Mouse (Mus musculus) kidney, adult 2 months (tissue): ENCODE results near the gene Trip6. TPM values are rescaled to one million over a fixed set of nuclear protein-coding genes. Genes with fewer than 3 reads are reported as not detected.

Experiments used
- DNase-seq: peaks from one replicate; pipeline ENCODE4 v3.0.0; 2021
- H3K27ac ChIP-seq: fragments of 200-500 bp; 2 replicates; pipeline ENCODE4 v1.5.1; 2012; ENCODE audit warnings: low read depth, low read length, control low read depth, inconsistent platforms; ENCODE audit not compliant: insufficient read depth
- H3K27me3 ChIP-seq: fragments of 200-500 bp; replicated peaks from 2 replicates; pipeline ENCODE4 v1.6.1; 2012; ENCODE audit warnings: mild to moderate bottlenecking, moderate library complexity, low read length, inconsistent platforms; ENCODE audit not compliant: control insufficient read depth, insufficient read depth
- H3K36me3 ChIP-seq: fragments of 200-500 bp; 2 replicates; pipeline ENCODE4 v1.6.1; 2012; ENCODE audit warnings: mild to moderate bottlenecking, moderate library complexity, low read length, inconsistent platforms; ENCODE audit not compliant: control insufficient read depth, insufficient read depth
- H3K4me1 ChIP-seq: fragments of 200-500 bp; 2 replicates; pipeline ENCODE4 v1.6.1; 2011; ENCODE audit warnings: low read length; ENCODE audit not compliant: control insufficient read depth, insufficient read depth
- H3K4me3 ChIP-seq: fragments of 200-500 bp; 2 replicates; pipeline ENCODE4 v1.5.1; 2011; ENCODE audit warnings: mild to moderate bottlenecking, low read depth, low read length, control low read depth; ENCODE audit not compliant: insufficient read depth
- CTCF ChIP-seq: fragments of 200-500 bp; conservative IDR thresholded peaks from 2 replicates; pipeline ENCODE4 v1.5.1; 2011; ENCODE audit warnings: low read depth, mild to moderate bottlenecking, control low read depth, low read length, moderate library complexity, mixed read lengths; ENCODE audit not compliant: insufficient read depth, insufficient read length
- POLR2A ChIP-seq: fragments of 200-500 bp; IDR thresholded peaks from one replicate; pipeline ENCODE4 v1.6.1; 2011; ENCODE audit warnings: low read depth, low read length, control low read depth
- WGBS: fragments of 180-500 bp; shearing (Covaris S2); methylation state at CpG from one replicate; pipeline ENCODE4 v1.1.7; 2018; 5-methylcytosine and 5-hydroxymethylcytosine counted together
- polyA plus RNA-seq: library from polyadenylated mRNA; depleted of rRNA; stranded (reverse); fragments of >200 nt; gene quantifications from 2 replicates; pipeline ENCODE4 v1.2.3, GENCODE M21; 2012

Gene Trip6
- polyA plus RNA-seq, 1 experiment = 53.2 TPM

DNA sequence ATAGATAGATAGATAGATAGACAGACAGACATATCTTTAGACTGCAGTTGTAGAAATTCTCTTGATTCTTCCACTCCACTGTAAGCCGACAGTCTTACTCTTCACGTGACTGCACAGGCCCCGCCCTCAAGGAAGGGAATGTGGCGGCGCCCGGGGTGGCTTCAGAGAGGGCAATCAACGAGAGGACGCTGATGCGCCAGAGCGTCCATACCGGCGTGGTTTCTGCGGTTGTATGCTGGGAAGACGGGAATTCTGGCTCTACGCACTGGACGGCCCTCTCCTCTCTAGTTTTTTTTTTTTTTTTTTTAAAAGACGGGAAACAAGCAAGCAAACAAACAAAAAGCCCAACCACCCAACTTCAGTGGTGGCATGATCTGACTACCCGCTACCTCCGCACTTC lies 24.1 kb upstream of the Trip6 start:
- TF ChIP-seq CTCF (no peak), POLR2A (peak; percentile 69)
- Histone ChIP-seq H3K27ac (peak overlapping the region; percentile 96), H3K4me1 (peaks cover 10% of the 10 kb centered on the region; the same call in 1 of the 2 replicates), H3K4me3 (peak overlapping the region; percentile 80), H3K36me3 (no peaks in the 10 kb centered on the region), H3K27me3 (no peaks in the 10 kb centered on the region)
- under 1% methylated on average over 19 of the region's 19 CpGs for WGBS
- DNase-seq = peak; percentile 96

DNA sequence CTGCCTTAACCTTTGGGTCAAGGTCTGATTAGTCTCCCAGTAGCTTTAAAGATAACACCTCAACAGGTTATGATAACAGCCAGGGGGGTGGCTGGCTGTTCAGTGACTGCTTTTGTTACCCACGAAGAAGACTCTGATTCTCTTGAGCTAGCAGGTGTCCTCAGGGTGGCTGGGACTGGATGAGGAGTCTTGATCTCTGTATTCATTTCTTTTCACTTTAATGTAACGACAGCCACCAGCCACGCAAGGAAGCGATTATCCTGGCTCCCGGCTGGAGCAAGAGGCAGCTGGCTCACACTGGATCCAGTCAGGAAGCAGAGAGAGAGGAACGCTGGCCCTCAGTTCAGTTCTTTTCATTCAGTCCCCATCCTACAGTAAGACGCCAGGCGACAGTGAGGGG lies 23.0 kb upstream of the Trip6 start:
- Histone ChIP-seq H3K4me3 (no peak overlapping the region), H3K36me3 (no peaks in the 10 kb centered on the region), H3K27me3 (no peaks in the 10 kb centered on the region), H3K27ac (no peak overlapping the region), H3K4me1 (peaks cover 10% of the 10 kb centered on the region; the same call in 1 of the 2 replicates)
- WGBS = 45% methylated on average over 8 of the region's 8 CpGs
- TF ChIP-seq CTCF = no peak
- no peak for TF ChIP-seq POLR2A
- DNase-seq = no peak

DNA sequence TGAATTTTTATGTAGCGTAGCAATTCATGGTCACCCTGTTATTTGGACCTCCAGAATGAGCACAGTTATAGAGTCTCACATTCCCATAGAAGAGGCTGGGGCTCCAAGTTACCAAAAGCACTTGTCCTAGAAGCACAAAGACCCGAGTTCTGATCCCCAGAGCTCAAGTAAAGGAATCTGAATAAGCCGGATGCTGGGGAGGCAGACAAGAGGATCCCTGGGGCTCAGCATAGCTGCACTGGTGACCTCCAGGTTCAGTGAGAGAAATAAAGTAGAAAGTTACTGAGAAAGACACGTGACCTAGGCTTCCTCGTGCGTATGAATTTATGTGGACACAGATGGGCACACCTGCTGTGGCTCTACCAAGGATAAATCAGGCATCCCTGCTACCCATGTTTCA lies 20.9 kb upstream of the Trip6 start:
- peaks cover 10% of the 10 kb centered on the region; the same call in 1 of the 2 replicates for H3K4me1 ChIP-seq
- DNase-seq = no peak
- 76% methylated on average over 6 of the region's 6 CpGs for WGBS
- TF ChIP-seq POLR2A = no peak
- no peak for TF ChIP-seq CTCF
- H3K4me3 ChIP-seq = no peak overlapping the region
- no peak overlapping the region for H3K27ac ChIP-seq
- no peaks in the 10 kb centered on the region for H3K36me3 ChIP-seq
- H3K27me3 ChIP-seq = no peaks in the 10 kb centered on the region

DNA sequence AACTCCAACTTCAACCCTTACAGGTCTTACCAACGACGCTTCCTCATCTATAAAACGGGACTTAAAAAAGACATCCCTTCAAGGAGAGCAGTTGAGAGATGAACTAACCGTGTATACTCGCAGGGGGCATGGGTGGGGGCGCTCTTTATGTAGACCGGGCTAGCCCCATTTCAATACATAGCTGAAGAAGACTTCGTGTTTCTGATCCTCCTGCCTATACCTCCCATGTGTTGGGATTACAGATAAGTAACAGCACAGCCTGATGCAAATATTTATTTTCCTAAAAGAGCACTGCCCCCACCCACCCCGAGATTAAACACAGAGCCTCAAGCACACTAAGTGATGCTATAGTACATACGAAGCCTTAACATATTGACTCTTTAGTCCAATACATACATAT lies 20.1 kb upstream of the Trip6 start:
- TF ChIP-seq POLR2A (no peak), CTCF (no peak)
- no peak overlapping the region for H3K27ac ChIP-seq
- WGBS = 49% methylated on average over 10 of the region's 10 CpGs
- H3K36me3 ChIP-seq = no peaks in the 10 kb centered on the region
- no peak for DNase-seq
- no peaks in the 10 kb centered on the region for H3K27me3 ChIP-seq
- peaks cover 7% of the 10 kb centered on the region; the same call in 1 of the 2 replicates for H3K4me1 ChIP-seq
- no peak overlapping the region for H3K4me3 ChIP-seq

DNA sequence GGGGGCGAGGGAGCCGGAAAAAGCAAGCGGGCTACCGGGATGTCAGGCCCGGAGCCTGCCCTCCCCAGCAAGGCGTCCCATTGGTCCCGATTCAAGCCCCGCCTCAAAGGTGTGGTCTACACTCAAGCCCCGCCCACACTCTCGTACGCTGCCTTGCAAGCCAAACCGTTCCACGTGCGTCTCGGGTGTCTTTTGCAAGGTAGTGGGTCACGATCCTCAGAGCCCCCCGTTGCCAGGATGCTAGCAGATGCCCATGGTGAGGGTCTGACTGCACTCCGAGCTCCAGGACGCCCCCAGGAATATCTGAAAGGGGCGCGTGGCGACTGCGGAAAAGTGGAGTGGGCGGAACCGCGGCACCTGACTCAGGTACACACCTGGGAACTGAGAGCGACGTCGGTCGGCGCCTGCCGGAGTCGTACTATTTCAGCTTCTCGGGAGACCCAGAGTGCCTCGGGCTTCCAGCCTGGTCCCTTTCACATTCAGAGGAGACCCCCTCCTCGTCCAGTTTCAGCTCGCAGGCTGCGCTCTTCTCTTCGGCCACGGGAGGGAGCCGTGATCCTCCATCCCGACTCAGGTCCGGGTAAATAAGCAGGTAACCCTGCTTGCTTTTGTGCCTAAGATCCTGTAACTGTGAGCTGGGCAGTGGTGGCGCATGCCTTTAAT lies 19.4 kb upstream of the Trip6 start, which contains the start of gene Slc12a9:
Slc12a9 (minus strand) TSS at position 86 of the 663 bp plus-strand sequence.
- TF ChIP-seq POLR2A = peak; percentile 36
- peak; percentile 86 for TF ChIP-seq CTCF
- Histone ChIP-seq H3K36me3 (no peaks in the 10 kb centered on the region), H3K4me3 (peak within 1 kb of the TSS; percentile 87), H3K4me1 (peaks cover 7% of the 10 kb centered on the region; the same call in 1 of the 2 replicates), H3K27ac (no peak within 1 kb of the TSS; the same call in 1 of the 2 replicates), H3K27me3 (no peaks in the 10 kb centered on the region)
- peak; percentile 97 for DNase-seq
- WGBS = under 1% methylated on average over 44 of the region's 44 CpGs

DNA sequence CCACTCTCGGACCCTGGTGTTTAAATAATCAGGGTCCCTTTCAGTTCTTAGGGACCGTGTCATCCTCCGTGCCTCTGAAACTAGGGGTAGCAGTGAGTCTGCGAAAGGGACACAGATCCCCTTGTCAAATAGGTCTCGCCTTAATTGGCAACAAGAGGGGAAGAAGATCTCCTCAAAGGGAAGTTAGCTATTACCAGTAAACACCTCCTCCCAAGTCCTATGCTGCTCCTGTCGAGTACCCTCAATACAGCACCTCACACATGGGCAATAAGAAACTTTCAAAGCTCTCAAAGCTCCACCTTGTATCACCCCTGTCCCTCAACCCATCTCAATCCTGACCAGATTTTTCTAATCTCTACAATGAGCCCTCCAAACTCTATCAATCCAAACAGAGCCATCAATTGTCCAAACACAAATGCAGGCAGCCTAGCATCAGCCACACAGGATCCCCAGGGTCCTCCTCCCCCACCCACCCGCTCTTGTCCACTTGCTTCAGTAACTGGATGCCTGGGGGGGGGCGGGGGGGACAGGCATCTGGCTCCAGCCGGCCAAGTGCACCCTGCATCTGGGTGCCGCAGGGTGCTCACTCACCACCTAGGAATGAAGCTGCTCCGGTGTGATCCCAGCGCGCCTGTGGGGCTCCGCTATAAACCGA lies 18.8 kb upstream of the Trip6 start:
- TF ChIP-seq POLR2A (no peak), CTCF (no peak)
- peak overlapping the region; percentile 87 for H3K4me3 ChIP-seq
- no peaks in the 10 kb centered on the region for H3K27me3 ChIP-seq
- no peak overlapping the region for H3K27ac ChIP-seq
- WGBS = 17% methylated on average over 15 of the region's 15 CpGs
- no peaks in the 10 kb centered on the region for H3K36me3 ChIP-seq
- no peak for DNase-seq
- H3K4me1 ChIP-seq = peaks cover 7% of the 10 kb centered on the region; the same call in 1 of the 2 replicates

DNA sequence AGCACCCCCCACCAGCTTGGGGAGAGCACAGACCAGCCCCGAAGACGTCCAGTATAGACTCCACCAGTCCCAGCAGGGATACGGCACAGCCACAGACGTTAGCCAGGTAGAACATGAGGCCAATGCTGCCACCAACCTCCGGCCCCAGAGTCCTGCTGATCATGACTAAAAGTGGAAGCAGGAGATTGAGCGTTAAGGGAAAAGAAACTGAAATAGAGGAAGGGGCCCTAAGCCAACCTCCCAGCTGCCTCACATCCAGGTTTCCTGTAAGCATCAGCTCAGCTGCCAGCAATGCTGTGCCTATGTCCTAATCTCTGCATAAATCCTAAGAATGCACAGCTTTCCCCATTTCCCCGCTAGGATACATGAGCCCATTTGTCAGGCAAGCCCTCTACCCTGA lies 16.7 kb upstream of the Trip6 start:
- Histone ChIP-seq H3K27ac (no peak overlapping the region), H3K4me1 (no peaks in the 10 kb centered on the region; the same call in 1 of the 2 replicates), H3K36me3 (no peaks in the 10 kb centered on the region; the same call in 1 of the 2 replicates), H3K4me3 (no peak overlapping the region), H3K27me3 (no peaks in the 10 kb centered on the region)
- 85% methylated on average over 7 of the region's 7 CpGs for WGBS
- no peak for TF ChIP-seq CTCF
- DNase-seq = no peak
